In genomic region chr8:124896632-124897385, GRCm38 (mm10) we compare ENCODE assay signal across 1 mouse cellular context.
TF ChIP-seq lines count a peak whose summit lies in the region.

No protein-coding gene starts in this region.

TF ChIP-seq in CH12.LX, 34 proteins besides CTCF, POLR2A, EP300 and RAD21:
- TF ChIP-seq MYC (IDR thresholded peaks at IDR 0.05; ENCODE audit: low read depth, low read length) (0 out of 2 replicates have a peak, but pooled peaks have one; percentile 51), MXI1 (IDR thresholded peaks at IDR 0.05; ENCODE audit: low read depth, low read length) (peak; percentile 53; the same call in 1 of the 2 replicates), KAT2A (IDR thresholded peaks at IDR 0.05; ENCODE audit: insufficient replicate concordance, low read length) (no peak), SMC3 (IDR thresholded peaks at IDR 0.05; ENCODE audit: low read depth, low read length) (peak; percentile 4; the same call in 1 of the 2 replicates), POLR2AphosphoS2 (IDR thresholded peaks at IDR 0.05; ENCODE audit: low read depth, low read length) (no peak), ZMIZ1 (IDR thresholded peaks at IDR 0.05; ENCODE audit: low read depth, low read length) (peak; percentile 4; the same call in 1 of the 2 replicates), HCFC1 (IDR thresholded peaks at IDR 0.05; ENCODE audit: low read depth, low read length) (0 out of 2 replicates have a peak, but pooled peaks have one; percentile 26), MAX (IDR thresholded peaks at IDR 0.05; ENCODE audit: low read length) (peak; percentile 74), NELFE (IDR thresholded peaks at IDR 0.05; ENCODE audit: low read depth, low read length) (no peak), ZC3H11A (IDR thresholded peaks at IDR 0.05; ENCODE audit: low read depth, low read length) (no peak), ZKSCAN1 (IDR thresholded peaks at IDR 0.05; ENCODE audit: borderline replicate concordance, low read depth, low read length) (no peak)
